Mouse (Mus musculus) large intestine, adult 2 months (tissue): ENCODE data around the gene Gnl1. TPM values are rescaled to one million over a fixed set of nuclear protein-coding genes. Genes with fewer than 3 reads are reported as not detected.

Experiments used
- polyA plus RNA-seq: library from polyadenylated mRNA; depleted of rRNA; stranded (reverse); fragments of >200 nt; gene quantifications from 2 replicates; pipeline ENCODE4 v1.2.3, GENCODE M21; 2012; rRNA removed

The Gnl1 gene
- polyA plus RNA-seq, 1 experiment: 23.6 TPM

Other genes with a start within 250 kb of the Gnl1 start
- 11.4 and 11.6 TPM in 2 replicates for gene Ier3, start 158.2 kb upstream of the Gnl1 start, polyA plus RNA-seq
- 43.1 and 54.2 TPM in 2 replicates for gene Flot1, start 156.6 kb upstream of the Gnl1 start, polyA plus RNA-seq
- 271 and 306 TPM in 2 replicates for gene Tubb5, start 141.5 kb upstream of the Gnl1 start, polyA plus RNA-seq
- 4.8 and 7.8 TPM in 2 replicates for gene Mdc1, start 138.3 kb upstream of the Gnl1 start, polyA plus RNA-seq
- 24.8 and 27.0 TPM in 2 replicates for gene Nrm, start 118.5 kb upstream of the Gnl1 start, polyA plus RNA-seq
- gene Ppp1r18, start 114.3 kb upstream of the Gnl1 start, polyA plus RNA-seq: 26.7 and 27.5 TPM in 2 replicates
- gene Dhx16, start 100.0 kb upstream of the Gnl1 start, polyA plus RNA-seq: 67.2 and 82.6 TPM in 2 replicates
- gene 2310061I04Rik, start 82.4 kb upstream of the Gnl1 start, polyA plus RNA-seq: 76.6 and 84.9 TPM in 2 replicates
- gene Atat1, start 69.8 kb upstream of the Gnl1 start, polyA plus RNA-seq: 20.0 and 45.4 TPM in 2 replicates
- 111 and 131 TPM in 2 replicates for gene Mrps18b, start 63.5 kb upstream of the Gnl1 start, polyA plus RNA-seq
- 28.7 and 36.9 TPM in 2 replicates for gene Ppp1r10, start 63.4 kb upstream of the Gnl1 start, polyA plus RNA-seq
- 82.6 and 83.9 TPM in 2 replicates for gene Abcf1, start 10.1 kb upstream of the Gnl1 start, polyA plus RNA-seq
- gene Prr3, start 385 bp downstream of the Gnl1 start, polyA plus RNA-seq: 13.8 and 14.5 TPM in 2 replicates
- 1.6 and 2.8 TPM in 2 replicates for gene H2-T24, start 40.7 kb downstream of the Gnl1 start, polyA plus RNA-seq
- gene H2-T23, start 53.0 kb downstream of the Gnl1 start, polyA plus RNA-seq: 386 and 571 TPM in 2 replicates
- 59.7 and 67.2 TPM in 2 replicates for gene H2-T22, start 62.9 kb downstream of the Gnl1 start, polyA plus RNA-seq
- gene Gm6034, start 63.1 kb downstream of the Gnl1 start, polyA plus RNA-seq: 0.07 TPM in 1 of 2 replicates, not detected in the other
- gene Gm11127, start 78.5 kb downstream of the Gnl1 start, polyA plus RNA-seq: 53.0 and 148 TPM in 2 replicates
- gene Gm19684, start 141.8 kb downstream of the Gnl1 start, polyA plus RNA-seq: 0.15 and 0.33 TPM in 2 replicates
- gene Gm7030, start 149.6 kb downstream of the Gnl1 start, polyA plus RNA-seq: 7.1 and 18.3 TPM in 2 replicates
- gene Gm8909, start 188.7 kb downstream of the Gnl1 start, polyA plus RNA-seq: 58.6 and 119 TPM in 2 replicates
- gene H2-T3, start 210.4 kb downstream of the Gnl1 start, polyA plus RNA-seq: 73.6 and 140 TPM in 2 replicates